Mouse (Mus musculus) MEL (cell line): ENCODE measurements around the gene Cyb5d1. TPM values are rescaled to one million over a fixed set of nuclear protein-coding genes. Genes with fewer than 3 reads are reported as not detected.
A peak's percentile ranks its signal among the peaks of the same experiment; 100 is the strongest.

Experiments
- DNase-seq: peaks from one replicate; pipeline ENCODE4 v3.0.0; 2011; ENCODE audit warnings: low read depth, low spot score
- H3K27ac ChIP-seq: 2 replicates; pipeline ENCODE4 v1.5.1; 2012; ENCODE audit warnings: low read depth, mild to moderate bottlenecking, control low read depth, low read length, moderate library complexity; ENCODE audit not compliant: control insufficient read depth
- H3K27me3 ChIP-seq, 2 experiments: fragments of 150-350 bp in 1 of 2; sonication (generic) in 1 of 2; 2 replicates each; pipeline ENCODE4 v1.6.1; 2012; ENCODE audit warnings: low read length in 2 of 2, mild to moderate bottlenecking in 2 of 2, improper control_type of control experiment in 1 of 2, moderate library complexity in 1 of 2; ENCODE audit not compliant: insufficient read depth in 2 of 2, control insufficient read depth in 1 of 2
- H3K36me3 ChIP-seq, 2 experiments: 2 replicates each; pipeline ENCODE4 v1.6.1; 2012 to 2014; ENCODE audit warnings: low read length in 2 of 2, improper control_type of control experiment in 1 of 2, inconsistent platforms in 1 of 2, mild to moderate bottlenecking in 1 of 2; ENCODE audit not compliant: insufficient read depth in 2 of 2, control insufficient read depth in 1 of 2
- H3K4me1 ChIP-seq, 2 experiments: fragments of 150-350 bp in 1 of 2; sonication (generic) in 1 of 2; 2 replicates each; pipeline ENCODE4 v1.6.1; 2012; ENCODE audit warnings: low read length in 2 of 2, improper control_type of control experiment in 1 of 2, mild to moderate bottlenecking in 1 of 2; ENCODE audit not compliant: insufficient read depth in 2 of 2, control insufficient read depth in 1 of 2
- H3K4me3 ChIP-seq, 2 experiments: fragments of 150-350 bp in 1 of 2; sonication (generic) in 1 of 2; 2 replicates each; pipeline ENCODE4 v1.5.1; 2012; ENCODE audit warnings: low read depth in 2 of 2, low read length in 2 of 2, mild to moderate bottlenecking in 2 of 2, moderate library complexity in 2 of 2, control low read depth in 1 of 2, improper control_type of control experiment in 1 of 2; ENCODE audit not compliant: control insufficient read depth in 1 of 2, insufficient read depth in 1 of 2
- H3K79me2 ChIP-seq: 2 replicates; pipeline ENCODE4 v1.6.1; 2012; ENCODE audit warnings: mild to moderate bottlenecking, low read length, moderate library complexity; ENCODE audit not compliant: control insufficient read depth, poor library complexity, insufficient read depth
- H3K9ac ChIP-seq: 2 replicates; pipeline ENCODE4 v1.6.1; 2012; ENCODE audit warnings: low read depth, mild to moderate bottlenecking, control low read depth, low read length, moderate library complexity; ENCODE audit not compliant: control insufficient read depth, poor library complexity, severe bottlenecking
- H3K9me3 ChIP-seq: fragments of 150-350 bp; sonication (generic); replicated peaks from 2 replicates; pipeline ENCODE4 v1.6.1; 2012; ENCODE audit warnings: mild to moderate bottlenecking, low read length, improper control_type of control experiment, moderate library complexity; ENCODE audit not compliant: insufficient read depth
- BHLHE40 ChIP-seq: IDR thresholded peaks from 2 replicates; pipeline ENCODE4 v1.6.1; 2012; ENCODE audit warnings: low read depth, mild to moderate bottlenecking, inconsistent platforms, low read length, improper control_type of control experiment, borderline replicate concordance
- E2F4 ChIP-seq: IDR thresholded peaks from 2 replicates; pipeline ENCODE4 v1.6.1; 2011; ENCODE audit warnings: low read depth, low read length, improper control_type of control experiment, borderline replicate concordance
- ELF1 ChIP-seq: IDR thresholded peaks from 2 replicates; pipeline ENCODE4 v1.6.1; 2014; ENCODE audit warnings: low read depth, mild to moderate bottlenecking, inconsistent platforms, low read length, improper control_type of control experiment, moderate library complexity
- EP300 ChIP-seq, 2 experiments: IDR thresholded peaks; 2 replicates each; pipeline ENCODE4 v1.6.1; 2011; ENCODE audit warnings: improper control_type of control experiment in 2 of 2, low read length in 2 of 2, low read depth in 1 of 2, mild to moderate bottlenecking in 1 of 2
- GABPA ChIP-seq: IDR thresholded peaks from 2 replicates; pipeline ENCODE4 v1.6.1; 2012; ENCODE audit warnings: low read depth, mild to moderate bottlenecking, inconsistent platforms, low read length, improper control_type of control experiment, moderate library complexity
- GATA1 ChIP-seq: IDR thresholded peaks from 2 replicates; pipeline ENCODE4 v1.6.1; 2011; ENCODE audit warnings: low read depth, low read length, improper control_type of control experiment
- JUND ChIP-seq: IDR thresholded peaks from 2 replicates; pipeline ENCODE4 v1.6.1; 2011; ENCODE audit warnings: low read depth, mild to moderate bottlenecking, improper control_type of control experiment, low read length
- KAT2A ChIP-seq: conservative IDR thresholded peaks from 2 replicates; pipeline ENCODE4 v1.6.1; 2012; ENCODE audit warnings: low read depth, low read length, improper control_type of control experiment, inconsistent platforms
- MYB ChIP-seq: IDR thresholded peaks from 2 replicates; pipeline ENCODE4 v1.6.1; 2011; ENCODE audit warnings: mild to moderate bottlenecking, low read depth, low read length, improper control_type of control experiment
- MYC ChIP-seq: IDR thresholded peaks from 2 replicates; pipeline ENCODE4 v1.6.1; 2011; ENCODE audit warnings: low read depth, mild to moderate bottlenecking, low read length, improper control_type of control experiment, moderate library complexity
- NELFE ChIP-seq: IDR thresholded peaks from 2 replicates; pipeline ENCODE4 v1.6.1; 2011; ENCODE audit warnings: low read depth, low read length, improper control_type of control experiment
- POLR2AphosphoS2 ChIP-seq: IDR thresholded peaks from 2 replicates; pipeline ENCODE4 v1.6.1; 2011; ENCODE audit warnings: low read length, improper control_type of control experiment
- POLR2AphosphoS5 ChIP-seq: IDR thresholded peaks from 2 replicates; pipeline ENCODE4 v1.6.1; 2012; ENCODE audit warnings: low read depth, borderline replicate concordance, mild to moderate bottlenecking, inconsistent platforms, low read length, moderate library complexity, mixed read lengths
- TAL1 ChIP-seq: IDR thresholded peaks from 2 replicates; pipeline ENCODE4 v1.6.1; 2012; ENCODE audit warnings: mild to moderate bottlenecking, inconsistent platforms, low read length, moderate library complexity, mixed read lengths
- TBP ChIP-seq: IDR thresholded peaks from 2 replicates; pipeline ENCODE4 v1.8.0; 2011; ENCODE audit warnings: low read depth, low read length, improper control_type of control experiment
- TCF12 ChIP-seq: IDR thresholded peaks from 2 replicates; pipeline ENCODE4 v1.6.1; 2014; ENCODE audit warnings: low read depth, mild to moderate bottlenecking, inconsistent platforms, low read length, improper control_type of control experiment, moderate library complexity
- ZNF384 ChIP-seq: IDR thresholded peaks from 2 replicates; pipeline ENCODE4 v1.6.1; 2012; ENCODE audit warnings: low read depth, mild to moderate bottlenecking, inconsistent platforms, low read length, improper control_type of control experiment
- polyA plus RNA-seq, 2 experiments: library from polyadenylated mRNA; stranded (reverse) in 1 of 2; unstranded in 1 of 2; fragments of >175 nt in 1 of 2; fragments of >200 nt in 1 of 2; gene quantifications; 2 replicates each; pipeline versions ENCODE4 v1.2.1 to v1.2.4; 2012; ENCODE audit warnings: low replicate concordance in 2 of 2, low read depth in 1 of 2; ENCODE audit not compliant: insufficient read length in 2 of 2, insufficient read depth in 1 of 2, missing spikeins in 1 of 2
- total RNA-seq: library from RNA; depleted of rRNA; stranded (reverse); fragments of 300-350 nt; gene quantifications from 2 replicates; pipeline ENCODE4 v1.2.3, GENCODE M21; 2012

Cyb5d1 gene
- total and polyA plus RNA-seq, 3 experiments = 21.3 to 39.6 TPM; not detected in 1

DNA sequence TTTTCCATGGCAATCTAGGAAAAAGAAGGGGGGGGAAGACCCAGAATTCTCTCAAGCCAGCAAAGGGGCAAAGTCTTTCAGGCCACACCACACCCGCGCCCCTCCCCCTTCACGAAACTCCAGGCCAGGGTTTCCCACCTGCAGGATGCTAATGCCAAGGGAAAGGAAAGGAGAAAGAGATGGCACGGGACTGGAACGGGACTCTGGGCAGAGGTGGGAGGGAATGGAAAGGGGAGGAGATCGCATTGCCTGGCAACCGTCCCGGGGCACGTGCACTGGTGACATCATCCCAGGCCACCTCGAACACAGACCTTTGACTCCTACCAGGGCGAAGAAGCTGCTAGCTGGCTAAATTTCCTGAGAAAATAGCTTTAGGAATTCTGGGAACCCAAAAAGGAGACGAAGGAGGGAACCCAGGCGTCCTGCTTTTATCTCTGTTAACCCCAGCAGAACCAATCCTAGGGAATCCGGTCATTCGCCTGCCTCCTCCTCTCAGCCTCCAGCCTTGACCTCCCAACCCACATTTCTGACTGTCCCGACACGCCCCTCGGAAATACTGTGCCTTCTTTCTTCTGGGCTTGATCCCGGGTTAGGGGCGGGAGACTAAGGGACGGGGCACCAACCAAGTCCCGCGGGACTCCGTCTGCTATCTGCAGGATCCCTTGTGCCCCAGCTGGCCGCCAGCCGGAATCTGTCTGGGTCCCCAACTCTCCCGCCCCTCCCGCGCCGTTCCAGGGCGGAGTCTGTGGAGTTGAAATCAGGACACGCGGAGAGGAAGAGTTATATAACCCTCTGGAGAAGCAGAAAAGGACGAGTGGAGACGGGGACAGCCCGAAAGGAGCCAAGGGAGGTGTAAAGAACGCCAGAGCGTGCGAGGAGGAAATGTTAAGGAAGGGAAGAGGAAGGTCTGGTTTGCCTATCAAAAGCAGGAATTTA lies 22.3 kb upstream of the Cyb5d1 start (continued):
- TF ChIP-seq ZNF384 (no peak), TBP (peak; percentile 84), ELF1 (peak; percentile 38; the same call in 1 of the 2 replicates), GABPA (no peak), KAT2A (no peak; the same call in 1 of the 2 replicates), TCF12 (peak; percentile 65), MYB (no peak), E2F4 (no peak), EP300 (IDR thresholded peaks at IDR 0.05; ENCODE audit: low read depth in 1 of 2, low read length in 2 of 2) (peak in 1 of 2 experiments; percentile 79; a peak in 2 of 4 replicates), POLR2AphosphoS5 (no peak), TAL1 (0 out of 2 replicates have a peak, but pooled peaks have one; percentile 6), NELFE (peak; percentile 61; the same call in 1 of the 2 replicates), JUND (0 out of 2 replicates have a peak, but pooled peaks have one; percentile 10)
- TF ChIP-seq, all 39 proteins: peak for 24

DNA sequence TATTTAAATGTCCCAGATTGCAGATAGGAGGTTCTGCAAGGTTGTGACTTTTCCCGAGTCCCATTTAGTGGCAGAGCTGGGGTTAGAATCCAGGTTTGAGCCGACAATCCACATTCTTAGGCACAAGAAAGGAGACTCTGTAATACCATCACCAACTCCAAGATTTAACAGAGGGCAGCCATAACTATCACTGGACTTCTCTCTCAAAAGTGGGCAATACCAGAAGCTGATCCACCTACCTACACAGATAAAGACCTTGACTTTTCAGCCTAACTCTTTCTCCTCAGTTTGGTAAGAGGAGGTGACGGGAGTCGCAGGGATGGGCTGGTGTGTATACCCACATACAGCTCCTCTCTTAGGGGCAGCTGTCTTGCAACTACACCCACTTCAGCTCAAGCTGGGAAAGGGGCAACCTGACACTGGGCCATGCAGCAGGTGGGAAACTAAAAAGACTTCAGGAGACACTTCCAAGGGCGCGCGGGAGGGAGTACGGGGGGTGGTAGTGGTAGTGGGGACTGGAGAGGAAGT lies 21.6 kb upstream of the Cyb5d1 start:
- no peaks in the 10 kb centered on the region for H3K27me3 ChIP-seq
- TF ChIP-seq GATA1 = no peak
- no peak for TF ChIP-seq POLR2AphosphoS2
- TF ChIP-seq MYB = no peak
- TF ChIP-seq BHLHE40 = 0 out of 2 replicates have a peak, but pooled peaks have one; percentile 6
- no peak for TF ChIP-seq MYC
- no peak for TF ChIP-seq POLR2AphosphoS5
- TF ChIP-seq JUND = 0 out of 2 replicates have a peak, but pooled peaks have one; percentile 8
- 0 out of 2 replicates have a peak, but pooled peaks have one; percentile 45 for TF ChIP-seq NELFE
- peak overlapping the region; percentile 61 to 90 for H3K4me3 ChIP-seq

More for the DNA sequence above, 21.6 kb upstream of the Cyb5d1 start:
- H3K27ac ChIP-seq = peak overlapping the region; percentile 92
- peak overlapping the region; percentile 79 for H3K9ac ChIP-seq
- peaks cover 0 to 31% of the 10 kb centered on the region in 2 experiments; a peak in 2 of 4 replicates for H3K36me3 ChIP-seq
- peak; percentile 66 for DNase-seq
- peaks cover 30% of the 10 kb centered on the region for H3K79me2 ChIP-seq
- peaks cover 17 to 52% of the 10 kb centered on the region in 2 experiments for H3K4me1 ChIP-seq
- no peaks in the 10 kb centered on the region for H3K9me3 ChIP-seq
